Mouse (Mus musculus) stomach, embryonic 15.5 days (tissue): ENCODE measurements around the gene Acot12. TPM values are rescaled to one million over a fixed set of nuclear protein-coding genes. Genes with fewer than 3 reads are reported as not detected.

Experiments
- ATAC-seq: fragments of 200-750 bp; cut with Nextera tagmentation; 2 replicates; pipeline ENCODE4 v1.8.0; 2017; ENCODE audit warnings: low read depth, moderate number of reproducible peaks, moderate TSS enrichment; ENCODE audit not compliant: insufficient read depth, low FRiP score
- H3K27ac ChIP-seq: fragments of 300-500 bp; sonication (generic); 2 replicates; pipeline ENCODE4 v1.5.1; 2015; ENCODE audit warnings: mild to moderate bottlenecking, inconsistent platforms
- H3K27me3 ChIP-seq: fragments of 300-500 bp; sonication (generic); replicated peaks from 2 replicates; pipeline ENCODE4 v1.6.1; 2015; ENCODE audit warnings: inconsistent platforms
- H3K36me3 ChIP-seq: fragments of 300-500 bp; sonication (generic); 2 replicates; pipeline ENCODE4 v1.6.1; 2015; ENCODE audit warnings: inconsistent platforms
- H3K4me1 ChIP-seq: fragments of 300-500 bp; sonication (generic); 2 replicates; pipeline ENCODE4 v1.6.1; 2015; ENCODE audit warnings: inconsistent platforms
- H3K4me2 ChIP-seq: fragments of 300-500 bp; sonication (generic); 2 replicates; pipeline ENCODE4 v1.6.1; 2015; ENCODE audit warnings: mild to moderate bottlenecking, inconsistent platforms
- H3K4me3 ChIP-seq: fragments of 300-500 bp; sonication (generic); replicated peaks from 2 replicates; pipeline ENCODE4 v1.5.1; 2015; ENCODE audit warnings: inconsistent platforms
- H3K9ac ChIP-seq: fragments of 300-500 bp; sonication (generic); 2 replicates; pipeline ENCODE4 v1.6.1; 2015; ENCODE audit warnings: inconsistent platforms
- H3K9me3 ChIP-seq: fragments of 300-500 bp; sonication (generic); 2 replicates; pipeline ENCODE4 v1.6.1; 2016; ENCODE audit warnings: inconsistent platforms
- WGBS: fragments of 180-500 bp; shearing (Covaris S2); methylation state at CpG from one replicate; pipeline ENCODE4 v1.1.7; 2015; 5-methylcytosine and 5-hydroxymethylcytosine counted together
- microRNA-seq: library from miRNA; unstranded; fragments of <30 nt; microRNA quantifications from one replicate; pipeline ENCODE4, GENCODE M21; 2016
- polyA plus RNA-seq: library from polyadenylated mRNA; unstranded; fragments of >200 nt; fragmentation: Nextera tagmentation; extraction: Ambion mirVana; gene quantifications from 2 replicates; pipeline ENCODE4 v1.2.1, GENCODE M21; 2015

Gene Acot12
- polyA plus RNA-seq, 1 experiment from 2014 or later: 0.59 TPM

DNA sequence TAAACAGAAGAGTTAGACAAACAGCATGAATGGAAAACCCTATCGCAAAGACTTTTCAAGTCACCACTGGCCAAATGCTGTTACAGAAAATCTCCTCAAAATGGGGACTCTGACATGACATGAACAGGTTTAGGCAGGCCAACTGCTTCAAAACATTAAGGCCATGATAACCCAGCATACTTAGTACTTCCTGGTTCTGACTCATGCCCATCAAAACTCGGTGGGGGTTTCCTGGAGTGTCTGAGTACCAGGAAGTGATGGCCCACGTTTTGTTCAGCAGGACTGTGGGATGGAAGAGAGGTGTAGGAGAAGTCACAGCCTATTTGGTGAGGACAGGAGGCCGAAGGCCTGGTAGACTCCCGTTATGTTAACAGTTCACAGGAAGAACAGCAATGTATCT is 60.4 kb downstream of the Acot12 start:
- no peak overlapping the region for H3K4me3 ChIP-seq
- H3K27me3 ChIP-seq: no peaks in the 10 kb centered on the region
- WGBS: 80% methylated on average over 5 of the region's 5 CpGs
- H3K4me1 ChIP-seq: no peaks in the 10 kb centered on the region
- H3K9me3 ChIP-seq: no peaks in the 10 kb centered on the region
- peaks cover 48% of the 10 kb centered on the region for H3K36me3 ChIP-seq
- no peak overlapping the region for H3K27ac ChIP-seq
- H3K4me2 ChIP-seq: no peak overlapping the region
- no peak overlapping the region for H3K9ac ChIP-seq
- ATAC-seq: no peak

DNA sequence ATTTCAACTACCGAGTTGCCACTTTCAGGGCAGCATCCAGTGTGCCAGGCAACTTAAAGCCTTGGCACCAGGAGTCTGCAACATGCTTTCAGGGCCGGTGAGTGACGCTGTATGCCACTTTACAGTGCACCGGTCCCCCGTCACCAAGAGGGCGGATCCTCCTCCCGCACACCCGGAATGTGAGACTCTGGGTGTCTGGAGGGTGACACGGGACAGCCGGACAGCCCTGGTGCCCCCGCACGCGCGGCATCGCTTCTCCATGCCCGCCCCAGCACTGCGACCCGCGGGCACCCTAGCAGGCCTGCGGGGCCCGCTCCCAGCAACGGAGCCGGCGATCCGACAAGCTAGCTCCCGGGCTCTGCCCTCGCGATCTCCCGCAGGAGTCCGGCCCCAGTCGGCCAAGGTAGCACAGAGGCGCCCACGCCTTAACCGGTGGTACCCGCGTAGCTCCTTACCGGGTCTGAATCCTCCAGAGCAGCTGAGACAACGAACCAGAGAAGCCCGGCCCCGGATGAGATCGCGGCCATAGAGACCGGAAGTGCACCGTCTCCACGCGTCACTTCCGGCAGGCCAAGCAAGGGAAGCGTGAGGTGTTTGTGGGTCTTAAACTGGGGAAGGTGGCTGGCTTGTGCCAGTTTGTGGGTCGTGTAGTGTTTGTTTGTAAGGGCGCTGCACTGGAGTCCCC is 66.0 kb downstream of the Acot12 start, which contains the start of gene Zcchc9:
Gene Zcchc9 (minus strand): TSS at position 551 of the 685 bp plus-strand sequence.
- WGBS: under 1% methylated on average over 50 of the region's 50 CpGs
- peak; percentile 97 for ATAC-seq

DNA sequence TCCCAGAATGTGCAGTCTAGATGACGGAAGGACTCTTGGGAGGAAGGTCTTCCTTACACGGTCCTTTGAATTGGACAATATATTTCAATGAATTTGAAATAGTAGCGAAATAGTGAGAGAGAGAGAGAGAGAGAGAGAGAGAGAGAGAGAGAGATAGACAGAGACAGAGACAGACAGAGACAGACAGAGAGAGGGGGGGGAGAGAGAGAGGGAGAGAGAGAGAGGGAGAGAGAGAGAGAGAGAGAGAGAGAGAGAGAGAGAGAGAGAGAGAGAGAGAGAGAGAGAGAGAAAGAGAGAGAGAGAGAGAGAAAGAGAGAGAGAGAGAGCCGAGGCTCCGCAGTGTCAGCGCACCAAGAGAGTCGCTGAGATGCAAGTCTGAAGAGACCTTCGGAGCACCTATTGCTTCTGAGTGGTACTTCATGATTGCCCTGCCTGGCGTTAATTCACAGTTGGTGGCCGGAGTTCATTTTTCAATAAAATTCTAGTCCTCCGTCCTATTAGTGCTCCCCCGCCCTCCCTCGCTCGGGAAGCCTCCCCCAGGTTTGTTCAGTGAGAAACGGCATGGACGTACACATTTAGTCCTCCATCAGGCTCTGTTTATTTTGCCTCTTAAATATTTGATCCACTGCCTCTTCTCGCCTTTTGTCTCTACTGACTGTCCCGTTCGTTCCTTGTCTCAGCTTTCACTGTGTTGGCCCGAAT is 66.7 kb downstream of the Acot12 start:
- no peaks in the 10 kb centered on the region for H3K27me3 ChIP-seq
- no peaks in the 10 kb centered on the region for H3K9me3 ChIP-seq
- no peak for ATAC-seq
- H3K4me1 ChIP-seq: no peaks in the 10 kb centered on the region
- H3K4me2 ChIP-seq: peak overlapping the region; percentile 64
- peaks cover 15% of the 10 kb centered on the region; the same call in 1 of the 2 replicates for H3K36me3 ChIP-seq
- H3K9ac ChIP-seq: peak overlapping the region; percentile 98; the same call in 1 of the 2 replicates
- peak overlapping the region; percentile 79 for H3K4me3 ChIP-seq
- 18% methylated on average over 20 of the region's 20 CpGs for WGBS
- H3K27ac ChIP-seq: peak overlapping the region; percentile 89

More for the DNA sequence above, 66.0 kb downstream of the Acot12 start, which contains the start of gene Zcchc9:
- Histone ChIP-seq H3K9ac (peak within 1 kb of the TSS; percentile 98), H3K4me1 (no peaks in the 10 kb centered on the region), H3K27ac (peak within 1 kb of the TSS; percentile 89), H3K9me3 (no peaks in the 10 kb centered on the region), H3K36me3 (peaks cover 15% of the 10 kb centered on the region; the same call in 1 of the 2 replicates), H3K4me3 (peak within 1 kb of the TSS; percentile 79), H3K4me2 (peak within 1 kb of the TSS; percentile 64), H3K27me3 (no peaks in the 10 kb centered on the region)

DNA sequence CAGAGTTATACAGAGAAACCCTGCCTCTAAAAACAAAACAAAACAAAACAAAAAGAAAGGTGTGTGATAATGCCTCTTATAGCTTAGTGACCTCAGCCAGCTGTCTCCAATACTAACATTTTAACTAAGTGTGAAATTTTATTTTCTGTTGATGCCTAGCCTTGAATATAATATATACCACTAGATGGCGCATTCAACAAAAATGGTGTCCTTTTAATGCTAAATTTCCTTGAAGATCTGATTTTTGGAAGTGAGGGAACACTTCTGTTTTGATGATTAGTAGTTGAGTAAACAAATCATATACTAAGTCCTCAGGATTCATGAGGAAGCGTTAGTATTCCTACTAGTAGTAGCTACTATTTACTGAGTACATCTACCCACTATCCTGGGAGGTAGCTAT is 68.2 kb downstream of the Acot12 start:
- Histone ChIP-seq H3K36me3 (peaks cover 12% of the 10 kb centered on the region; the same call in 1 of the 2 replicates), H3K4me2 (no peak overlapping the region), H3K27me3 (no peaks in the 10 kb centered on the region), H3K9ac (no peak overlapping the region), H3K4me1 (no peaks in the 10 kb centered on the region), H3K27ac (no peak overlapping the region), H3K4me3 (no peak overlapping the region), H3K9me3 (no peaks in the 10 kb centered on the region)
- no peak for ATAC-seq
- WGBS: 42% methylated on average over 2 of the region's 2 CpGs

DNA sequence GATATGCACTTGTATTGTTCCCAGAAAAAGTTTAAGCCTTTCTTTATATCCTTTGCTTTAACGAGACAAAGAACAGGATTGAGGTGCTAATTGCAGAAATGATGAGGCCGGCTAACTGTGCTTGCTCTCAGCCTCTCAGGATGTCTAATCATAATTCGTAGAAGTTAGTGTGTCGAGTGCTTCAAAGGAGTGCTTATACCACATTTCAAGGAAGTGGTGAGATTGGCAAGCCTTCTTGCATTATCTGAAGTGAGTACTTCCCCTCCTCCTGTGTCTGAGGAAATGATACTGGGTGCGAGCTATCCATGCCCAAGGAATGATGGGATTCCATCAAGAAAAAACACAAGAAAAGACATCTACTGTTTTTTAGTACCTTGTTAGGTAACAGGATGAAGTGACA is 73.4 kb downstream of the Acot12 start:
- no peak for ATAC-seq

DNA sequence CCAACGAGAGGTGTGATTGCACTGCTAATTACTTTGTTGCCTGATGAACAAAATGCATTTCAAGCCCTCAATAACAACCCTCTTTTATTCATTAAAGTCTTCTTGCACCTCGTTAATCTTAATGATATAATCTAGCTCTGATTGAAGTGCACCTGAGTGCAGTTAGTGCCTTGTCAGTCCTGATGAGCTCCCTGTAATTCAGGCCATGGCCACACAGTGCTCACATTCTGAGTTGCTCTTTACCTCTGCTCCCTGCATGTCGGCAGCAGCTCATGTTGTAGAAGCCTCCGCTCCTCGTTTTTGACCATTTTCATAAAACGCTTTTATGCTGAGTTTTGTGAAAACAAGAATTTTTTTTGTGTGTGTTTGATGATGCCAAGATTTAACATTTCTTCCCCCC is 82.4 kb downstream of the Acot12 start:
- WGBS: 77% methylated on average over 6 of the region's 6 CpGs
- ATAC-seq: no peak
- H3K4me3 ChIP-seq: no peak overlapping the region

More for the DNA sequence above, 73.4 kb downstream of the Acot12 start:
- 86% methylated on average over 5 of the region's 5 CpGs for WGBS
- Histone ChIP-seq H3K36me3 (no peaks in the 10 kb centered on the region), H3K4me1 (no peaks in the 10 kb centered on the region), H3K27ac (no peak overlapping the region), H3K9ac (no peak overlapping the region), H3K4me2 (no peak overlapping the region), H3K27me3 (no peaks in the 10 kb centered on the region), H3K9me3 (no peaks in the 10 kb centered on the region), H3K4me3 (no peak overlapping the region)

DNA sequence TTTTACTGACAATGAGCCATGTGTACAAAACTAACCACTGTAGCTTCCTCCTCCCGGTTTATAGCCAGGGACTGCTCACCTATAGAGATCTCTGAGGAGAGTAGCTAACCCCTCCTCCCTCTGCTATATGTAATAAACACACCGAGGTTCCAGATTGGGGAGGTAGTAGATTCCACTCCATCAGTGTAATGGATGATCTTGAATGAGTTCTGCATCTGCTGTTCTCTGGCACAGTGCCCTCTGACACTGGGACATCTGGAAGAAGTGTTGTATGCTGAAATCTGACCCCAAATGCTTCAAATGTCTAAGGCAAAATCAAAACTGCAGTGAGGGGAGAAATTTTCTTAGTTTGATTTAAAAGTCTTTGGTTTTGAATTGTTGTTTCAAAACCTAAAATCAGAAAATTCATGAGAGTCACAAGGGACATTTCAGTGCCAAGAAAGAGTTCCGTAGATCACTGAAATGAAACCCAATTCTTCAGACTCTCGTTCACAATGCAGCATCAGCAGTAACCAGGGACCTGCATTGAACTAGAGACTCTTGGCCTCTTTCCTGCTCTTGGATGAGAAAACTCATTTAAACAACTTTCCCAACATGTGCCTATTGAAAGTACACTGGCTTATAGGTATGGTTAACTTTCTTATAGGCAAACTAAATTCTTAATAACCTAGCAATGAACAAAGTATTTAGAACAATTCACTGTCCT is 83.7 kb downstream of the Acot12 start:
- Histone ChIP-seq H3K27ac (no peak overlapping the region), H3K36me3 (no peaks in the 10 kb centered on the region), H3K4me3 (no peak overlapping the region), H3K4me2 (no peak overlapping the region), H3K9ac (no peak overlapping the region), H3K4me1 (no peaks in the 10 kb centered on the region), H3K27me3 (no peaks in the 10 kb centered on the region), H3K9me3 (no peaks in the 10 kb centered on the region)
- no peak for ATAC-seq
- WGBS: 40% methylated on average over 4 of the region's 4 CpGs

More for the DNA sequence above, 82.4 kb downstream of the Acot12 start:
- Histone ChIP-seq H3K4me1 (no peaks in the 10 kb centered on the region), H3K27me3 (no peaks in the 10 kb centered on the region), H3K27ac (no peak overlapping the region), H3K36me3 (no peaks in the 10 kb centered on the region), H3K9ac (no peak overlapping the region), H3K4me2 (no peak overlapping the region), H3K9me3 (no peaks in the 10 kb centered on the region)

DNA sequence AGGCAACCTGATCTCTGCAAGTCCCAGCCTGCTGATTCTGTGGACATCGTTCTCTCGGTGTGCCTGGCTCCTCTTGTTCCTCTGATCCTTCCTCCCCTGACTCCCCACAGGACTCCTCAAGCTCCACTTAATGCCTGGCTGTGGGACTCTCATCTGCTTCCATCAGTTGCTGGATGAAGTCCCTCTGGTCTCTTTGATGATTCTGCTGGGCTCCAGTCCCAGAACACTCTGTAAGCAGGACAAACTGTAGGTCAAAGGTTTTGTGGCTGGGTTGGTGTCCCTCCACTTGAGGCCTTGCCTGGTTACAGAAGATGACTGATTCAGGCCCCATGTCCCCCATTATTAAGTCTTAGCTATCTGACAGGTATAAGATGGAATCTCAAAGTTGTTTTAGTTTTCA is 84.8 kb downstream of the Acot12 start:
- Histone ChIP-seq H3K36me3 (no peaks in the 10 kb centered on the region), H3K4me3 (no peak overlapping the region), H3K4me2 (no peak overlapping the region), H3K4me1 (no peaks in the 10 kb centered on the region), H3K27me3 (no peaks in the 10 kb centered on the region), H3K27ac (no peak overlapping the region), H3K9me3 (no peaks in the 10 kb centered on the region), H3K9ac (no peak overlapping the region)
- ATAC-seq: no peak
- WGBS: 86% methylated on average over 2 of the region's 2 CpGs

DNA sequence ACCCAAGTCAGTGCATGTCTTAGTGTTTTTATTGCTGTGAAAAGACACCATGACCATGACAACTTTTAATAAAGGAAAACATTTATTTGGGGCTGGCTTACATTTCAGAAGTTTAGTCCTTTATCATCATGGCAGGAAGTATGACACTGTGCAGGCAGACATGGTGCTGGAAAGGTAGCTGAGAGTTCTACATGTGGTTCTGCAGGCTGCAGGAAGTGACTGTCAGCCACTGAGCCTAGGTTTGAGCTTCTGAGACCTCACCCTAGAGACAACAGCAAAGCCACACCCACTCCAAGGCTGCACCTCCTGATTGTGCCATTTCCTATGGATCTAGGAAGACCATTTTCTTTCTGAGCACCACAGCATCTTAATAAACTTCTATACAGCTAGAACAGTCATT is 86.6 kb downstream of the Acot12 start:
- Histone ChIP-seq H3K27me3 (no peaks in the 10 kb centered on the region), H3K4me1 (no peaks in the 10 kb centered on the region), H3K4me3 (no peak overlapping the region), H3K36me3 (no peaks in the 10 kb centered on the region), H3K9me3 (no peaks in the 10 kb centered on the region), H3K4me2 (no peak overlapping the region), H3K9ac (no peak overlapping the region), H3K27ac (no peak overlapping the region)
- no peak for ATAC-seq

Small RNA genes lying within 50 kb of the gene (microRNA-seq; reads per million reads assigned to microRNA genes)
- gene Gm27656: not detected

Other genes starting within 250 kb of the Acot12 start
- 32.9 and 33.6 TPM in 2 replicates for gene Zcchc9, start 66.2 kb downstream of the Acot12 start, polyA plus RNA-seq
- gene Ckmt2, start 135.4 kb downstream of the Acot12 start, polyA plus RNA-seq: 0.54 TPM in 2 replicates